Mouse (Mus musculus) liver, embryonic 14.5 days (tissue): ENCODE measurements around the gene Snx1.

Experiments
- CTCF ChIP-seq: IDR thresholded peaks from 2 replicates; pipeline ENCODE4 v1.5.1; 2016; ENCODE audit warnings: antibody characterized with exemption, low read depth, control low read depth
- EP300 ChIP-seq: IDR thresholded peaks from 2 replicates; pipeline ENCODE4 v1.6.1; 2016; ENCODE audit warnings: antibody characterized with exemption, low read depth

- TF ChIP-seq CTCF (no peak), EP300 (no peak)
Measured at GRCm38 (mm10) chr9:66092664-66093063, 33.7 kb downstream of the Snx1 start.
